Mouse (Mus musculus): Measurements from ENCODE around the gene Larp7. TPM values are rescaled to one million over a fixed set of nuclear protein-coding genes. Genes with fewer than 3 reads are reported as not detected.

The Larp7 gene
- 52.1 and 65.3 TPM in 2 replicates for polyA plus RNA-seq (2014; fragmentation: Nextera tagmentation; extraction: Ambion mirVana)

DNA sequence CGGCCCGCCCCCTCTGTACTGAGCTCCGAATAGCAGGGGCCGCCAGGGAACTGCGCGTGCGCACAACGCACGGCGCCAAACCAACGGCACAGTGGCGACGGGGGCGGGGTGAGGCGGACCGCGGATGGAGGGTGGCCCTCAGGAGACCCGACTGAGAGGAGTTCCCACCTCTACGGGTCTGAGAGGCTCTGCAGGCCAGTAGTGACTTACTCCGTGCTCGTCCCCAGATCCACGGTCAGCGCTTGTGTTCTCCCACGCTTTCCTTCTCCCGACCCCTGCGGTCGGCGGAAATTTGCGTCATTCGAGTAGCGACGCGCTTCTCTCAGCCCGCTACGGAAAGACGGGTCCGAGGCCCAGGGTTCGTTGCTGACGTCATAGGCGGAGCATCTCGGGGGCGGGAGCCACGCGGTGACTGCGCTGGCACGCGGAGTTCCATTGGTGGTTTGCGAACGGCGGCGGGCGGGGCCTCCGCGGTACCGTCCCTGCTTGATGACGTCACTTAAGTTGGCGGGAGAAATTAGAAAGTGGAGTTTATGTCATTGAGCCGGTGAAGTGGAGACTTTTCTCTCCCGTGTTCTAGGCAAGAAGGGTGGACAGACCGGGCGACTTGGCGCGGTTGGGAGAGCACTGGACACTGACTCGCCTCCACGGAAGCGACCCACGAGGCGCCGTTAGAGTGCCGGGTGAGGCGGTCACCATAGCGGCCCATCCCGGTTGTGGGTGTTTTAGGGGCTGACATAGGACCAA lies at the start of gene Larp7, which contains the start of gene Zgrf1:
TSS of gene Larp7 (minus strand) at position 377 of the 747 bp plus-strand sequence.
TSS of gene Zgrf1 (plus strand) at position 517 of the 747 bp plus-strand sequence.
- DNase-seq (ENCODE audit: low spot score): peak; percentile 98
- WGBS: under 1% methylated on average over 73 of the region's 73 CpGs
- peak; percentile 100 for ATAC-seq (replicated peaks; ENCODE audit: low FRiP score, low TSS enrichment, low read depth)
- Histone ChIP-seq H3K4me2 (ENCODE audit: low read length) (peak within 1 kb of the TSS; percentile 79), H3K27ac (ENCODE audit: low read depth) (peak within 1 kb of the TSS; percentile 94), H3K4me1 (replicated peaks; ENCODE audit: control insufficient read depth, insufficient read depth, low read length) (peaks cover 9% of the 10 kb centered on the region; the same call in 1 of the 2 replicates), H3K4me3 (ENCODE audit: low read depth, low read length) (peak within 1 kb of the TSS; percentile 88), H3K36me3 (ENCODE audit: control insufficient read depth, insufficient read depth, low read length) (peaks cover 20% of the 10 kb centered on the region; the same call in 1 of the 2 replicates), H3K9ac (ENCODE audit: low read length) (peak within 1 kb of the TSS; percentile 87), H3K9me3 (ENCODE audit: control insufficient read depth, low read length) (no peaks in the 10 kb centered on the region), H3K27me3 (replicated peaks; ENCODE audit: control insufficient read depth, insufficient read depth, low read length) (no peaks in the 10 kb centered on the region)

DNA sequence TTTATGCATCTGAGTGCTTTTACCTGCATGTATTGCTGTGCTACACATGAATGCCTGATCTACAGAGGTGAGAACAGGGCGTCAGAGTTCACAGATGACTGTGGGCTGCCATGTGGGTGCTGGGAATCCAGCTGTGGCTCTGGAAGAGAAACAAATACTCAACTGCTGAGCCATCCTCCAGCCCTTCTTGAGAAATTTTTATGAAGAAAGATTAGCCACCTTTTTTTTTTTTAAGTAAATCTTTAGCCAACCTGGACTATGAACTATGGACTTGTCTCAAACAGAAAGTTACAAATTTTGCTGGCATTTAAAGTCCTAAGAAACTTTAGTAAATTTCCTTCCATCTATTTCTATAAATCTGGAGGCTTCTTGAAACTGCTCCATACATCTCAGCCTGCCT lies 44.0 kb upstream of the Larp7 start:
- WGBS: 72% methylated on average over 1 of the region's 1 CpGs

DNA sequence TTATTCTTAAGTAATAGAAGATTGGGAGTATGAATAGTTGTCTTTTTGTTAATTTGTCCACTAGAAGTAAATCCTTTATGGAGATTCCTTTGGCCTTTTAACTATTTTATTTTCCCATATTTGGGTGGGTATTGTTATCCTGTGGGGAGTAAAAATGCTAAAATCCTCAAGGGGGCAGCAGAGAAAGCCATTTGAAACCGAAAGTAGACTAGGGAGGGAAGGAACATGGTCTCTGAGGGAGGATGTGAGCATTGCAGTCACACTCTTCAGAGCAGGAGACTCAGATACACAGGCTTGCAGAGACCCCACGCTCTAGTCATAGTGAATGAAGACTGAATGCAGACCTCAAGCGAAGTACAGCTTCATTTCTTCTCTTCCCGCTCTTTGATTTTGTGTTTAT lies 19.4 kb upstream of the Larp7 start:
- H3K27me3 ChIP-seq (replicated peaks; ENCODE audit: control insufficient read depth, insufficient read depth, low read length): no peaks in the 10 kb centered on the region
- H3K36me3 ChIP-seq (ENCODE audit: control insufficient read depth, insufficient read depth, low read length): peaks cover 56% of the 10 kb centered on the region
- no peak overlapping the region for H3K9ac ChIP-seq (ENCODE audit: low read length)
- DNase-seq (ENCODE audit: low spot score): peak; percentile 54
- no peak overlapping the region for H3K4me3 ChIP-seq (ENCODE audit: low read depth, low read length)
- no peaks in the 10 kb centered on the region for H3K4me1 ChIP-seq (replicated peaks; ENCODE audit: control insufficient read depth, insufficient read depth, low read length)
- 64% methylated on average over 4 of the region's 4 CpGs for WGBS
- no peak overlapping the region for H3K4me2 ChIP-seq (ENCODE audit: low read length)
- ATAC-seq (replicated peaks; ENCODE audit: low FRiP score, low TSS enrichment, low read depth): no peak
- no peak overlapping the region for H3K27ac ChIP-seq (ENCODE audit: low read depth)
- no peaks in the 10 kb centered on the region for H3K9me3 ChIP-seq (ENCODE audit: control insufficient read depth, low read length)

More for the DNA sequence above, 44.0 kb upstream of the Larp7 start:
- Histone ChIP-seq H3K36me3 (ENCODE audit: control insufficient read depth, insufficient read depth, low read length) (peaks cover 41% of the 10 kb centered on the region), H3K27ac (ENCODE audit: low read depth) (no peak overlapping the region), H3K4me1 (replicated peaks; ENCODE audit: control insufficient read depth, insufficient read depth, low read length) (no peaks in the 10 kb centered on the region), H3K9ac (ENCODE audit: low read length) (no peak overlapping the region), H3K4me3 (ENCODE audit: low read depth, low read length) (no peak overlapping the region), H3K9me3 (ENCODE audit: control insufficient read depth, low read length) (no peaks in the 10 kb centered on the region), H3K4me2 (ENCODE audit: low read length) (no peak overlapping the region), H3K27me3 (replicated peaks; ENCODE audit: control insufficient read depth, insufficient read depth, low read length) (no peaks in the 10 kb centered on the region)
- no peak for DNase-seq (ENCODE audit: low spot score)
- no peak for ATAC-seq (replicated peaks; ENCODE audit: low FRiP score, low TSS enrichment, low read depth)

DNA sequence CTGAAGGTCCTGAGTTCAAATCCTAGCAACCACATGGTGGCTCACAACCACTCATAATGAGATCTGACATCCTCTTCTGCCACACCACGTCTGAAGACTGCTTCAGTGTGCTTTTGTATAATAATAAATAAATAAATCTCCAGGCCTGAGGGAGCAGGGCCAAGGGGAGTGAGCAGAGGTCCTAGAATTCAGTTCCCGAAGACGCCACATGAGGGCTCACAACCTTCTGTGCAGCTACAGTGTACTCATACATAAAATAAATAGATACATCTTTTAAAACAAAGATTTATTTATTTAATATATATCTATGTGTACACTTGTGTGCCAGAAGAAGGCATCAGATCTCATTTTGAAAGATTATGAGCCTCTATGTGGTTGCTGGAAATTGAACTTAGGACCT lies 12.0 kb upstream of the Larp7 start:
- DNase-seq (ENCODE audit: low spot score): no peak
- 71% methylated on average over 3 of the region's 3 CpGs for WGBS
- ATAC-seq (replicated peaks; ENCODE audit: low FRiP score, low TSS enrichment, low read depth): no peak

DNA sequence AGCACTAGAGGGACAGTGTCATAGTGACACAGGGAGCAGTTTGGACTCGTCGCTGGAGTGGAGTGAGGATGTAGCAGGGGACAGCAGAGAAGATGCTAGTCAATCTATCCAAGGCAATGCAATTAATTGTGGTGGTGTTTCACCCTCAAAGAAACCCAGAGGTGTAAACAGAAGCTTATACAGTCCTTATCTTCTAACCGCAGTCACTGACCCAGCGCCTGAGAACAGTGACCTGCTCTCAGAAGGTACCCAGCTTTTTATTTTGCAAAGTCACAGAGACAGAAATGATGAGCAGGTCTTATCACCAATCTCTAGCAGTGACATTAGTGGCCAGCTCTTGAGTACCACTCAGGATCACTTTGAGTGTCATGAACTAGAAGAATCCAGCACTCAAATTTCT lies 9.8 kb upstream of the Larp7 start:
- DNase-seq (ENCODE audit: low spot score) (no peak), ATAC-seq (replicated peaks; ENCODE audit: low FRiP score, low TSS enrichment, low read depth) (no peak)
- no peak overlapping the region for H3K4me2 ChIP-seq (ENCODE audit: low read length)
- H3K27ac ChIP-seq (ENCODE audit: low read depth): no peak overlapping the region
- 93% methylated on average over 4 of the region's 4 CpGs for WGBS
- no peak overlapping the region for H3K9ac ChIP-seq (ENCODE audit: low read length)
- no peak overlapping the region for H3K4me3 ChIP-seq (ENCODE audit: low read depth, low read length)
- H3K27me3 ChIP-seq (replicated peaks; ENCODE audit: control insufficient read depth, insufficient read depth, low read length): no peaks in the 10 kb centered on the region
- H3K9me3 ChIP-seq (ENCODE audit: control insufficient read depth, low read length): no peaks in the 10 kb centered on the region
- H3K36me3 ChIP-seq (ENCODE audit: control insufficient read depth, insufficient read depth, low read length): peaks cover 47% of the 10 kb centered on the region
- no peaks in the 10 kb centered on the region for H3K4me1 ChIP-seq (replicated peaks; ENCODE audit: control insufficient read depth, insufficient read depth, low read length)

More for the DNA sequence above, 12.0 kb upstream of the Larp7 start:
- Histone ChIP-seq H3K4me1 (replicated peaks; ENCODE audit: control insufficient read depth, insufficient read depth, low read length) (no peaks in the 10 kb centered on the region), H3K27ac (ENCODE audit: low read depth) (no peak overlapping the region), H3K4me2 (ENCODE audit: low read length) (no peak overlapping the region), H3K9me3 (ENCODE audit: control insufficient read depth, low read length) (no peaks in the 10 kb centered on the region), H3K36me3 (ENCODE audit: control insufficient read depth, insufficient read depth, low read length) (peaks cover 57% of the 10 kb centered on the region), H3K27me3 (replicated peaks; ENCODE audit: control insufficient read depth, insufficient read depth, low read length) (no peaks in the 10 kb centered on the region), H3K4me3 (ENCODE audit: low read depth, low read length) (no peak overlapping the region), H3K9ac (ENCODE audit: low read length) (no peak overlapping the region)

DNA sequence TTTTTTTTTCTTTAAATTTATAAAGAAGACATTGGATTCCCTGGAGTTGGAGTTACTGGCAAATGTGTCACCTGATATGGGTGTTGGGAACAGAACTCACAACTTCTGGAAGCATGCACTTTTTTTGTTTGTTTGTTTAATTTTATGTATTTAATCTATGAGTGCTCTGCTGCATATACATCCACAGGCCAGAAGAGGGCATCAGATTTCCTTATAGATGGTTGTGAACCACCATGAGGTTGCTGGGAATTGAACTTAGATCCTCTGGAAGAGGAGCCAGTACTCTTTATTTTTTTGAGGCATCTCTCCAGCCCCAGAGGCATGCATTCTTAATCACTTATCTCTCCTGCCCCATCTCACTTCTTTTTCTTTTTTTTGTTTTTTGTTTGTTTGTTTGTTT lies 5.1 kb upstream of the Larp7 start:
- Histone ChIP-seq H3K27me3 (replicated peaks; ENCODE audit: control insufficient read depth, insufficient read depth, low read length) (no peaks in the 10 kb centered on the region), H3K9ac (ENCODE audit: low read length) (no peak overlapping the region), H3K4me2 (ENCODE audit: low read length) (no peak overlapping the region), H3K36me3 (ENCODE audit: control insufficient read depth, insufficient read depth, low read length) (peaks cover 48% of the 10 kb centered on the region), H3K27ac (ENCODE audit: low read depth) (no peak overlapping the region), H3K4me3 (ENCODE audit: low read depth, low read length) (no peak overlapping the region), H3K4me1 (replicated peaks; ENCODE audit: control insufficient read depth, insufficient read depth, low read length) (peaks cover 5% of the 10 kb centered on the region; the same call in 1 of the 2 replicates), H3K9me3 (ENCODE audit: control insufficient read depth, low read length) (no peaks in the 10 kb centered on the region)
- ATAC-seq (replicated peaks; ENCODE audit: low FRiP score, low TSS enrichment, low read depth) (no peak), DNase-seq (ENCODE audit: low spot score) (no peak)

DNA sequence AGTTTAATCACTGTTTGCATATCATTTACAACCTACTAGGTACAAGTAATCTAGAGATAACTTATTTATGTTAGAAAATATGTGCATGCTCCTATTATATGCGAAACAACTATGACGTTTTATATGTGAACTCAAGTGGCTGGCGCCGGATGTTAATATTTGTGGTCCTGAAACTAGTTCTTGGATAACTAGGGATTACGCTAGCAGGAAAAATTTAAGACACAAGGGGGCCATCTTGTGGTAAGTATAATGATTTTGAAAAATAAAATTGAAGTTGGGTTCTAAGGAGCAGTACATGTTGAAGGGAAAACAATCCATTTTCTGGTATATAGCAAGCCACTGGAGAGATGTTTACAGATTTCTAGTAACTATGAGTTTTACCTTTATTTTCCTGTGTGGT lies 1.6 kb upstream of the Larp7 start:
- no peak for DNase-seq (ENCODE audit: low spot score)
- Histone ChIP-seq H3K4me3 (ENCODE audit: low read depth, low read length) (peak overlapping the region; percentile 88; the same call in 1 of the 2 replicates), H3K27ac (ENCODE audit: low read depth) (no peak overlapping the region), H3K9ac (ENCODE audit: low read length) (no peak overlapping the region), H3K4me1 (replicated peaks; ENCODE audit: control insufficient read depth, insufficient read depth, low read length) (peaks cover 9% of the 10 kb centered on the region; the same call in 1 of the 2 replicates), H3K9me3 (ENCODE audit: control insufficient read depth, low read length) (no peaks in the 10 kb centered on the region), H3K36me3 (ENCODE audit: control insufficient read depth, insufficient read depth, low read length) (peaks cover 22% of the 10 kb centered on the region), H3K27me3 (replicated peaks; ENCODE audit: control insufficient read depth, insufficient read depth, low read length) (no peaks in the 10 kb centered on the region), H3K4me2 (ENCODE audit: low read length) (peak overlapping the region; percentile 79)
- 44% methylated on average over 5 of the region's 5 CpGs for WGBS
- ATAC-seq (replicated peaks; ENCODE audit: low FRiP score, low TSS enrichment, low read depth): no peak

DNA sequence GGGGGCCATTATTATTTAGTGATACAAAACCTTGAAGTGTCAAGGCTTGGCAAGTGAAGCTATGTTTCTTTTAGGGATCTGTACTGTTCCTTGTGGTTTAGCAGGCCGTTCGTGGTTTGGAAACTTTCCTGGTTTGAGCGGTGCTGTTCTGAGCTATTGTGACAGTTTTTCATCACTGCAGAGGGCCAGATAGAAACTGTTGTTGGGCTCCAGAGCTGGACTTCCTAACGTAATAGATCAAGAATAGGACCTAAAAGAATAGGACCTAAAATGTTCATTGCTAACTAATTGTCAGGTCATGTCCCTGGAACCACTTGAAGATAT lies 533 bp upstream of the Larp7 start:
- Histone ChIP-seq H3K27ac (ENCODE audit: low read depth) (peak overlapping the region; percentile 67), H3K4me2 (ENCODE audit: low read length) (peak overlapping the region; percentile 79), H3K4me3 (ENCODE audit: low read depth, low read length) (peak overlapping the region; percentile 88), H3K4me1 (replicated peaks; ENCODE audit: control insufficient read depth, insufficient read depth, low read length) (peaks cover 9% of the 10 kb centered on the region; the same call in 1 of the 2 replicates), H3K9me3 (ENCODE audit: control insufficient read depth, low read length) (no peaks in the 10 kb centered on the region), H3K36me3 (ENCODE audit: control insufficient read depth, insufficient read depth, low read length) (peaks cover 20% of the 10 kb centered on the region; the same call in 1 of the 2 replicates), H3K27me3 (replicated peaks; ENCODE audit: control insufficient read depth, insufficient read depth, low read length) (no peaks in the 10 kb centered on the region), H3K9ac (ENCODE audit: low read length) (peak overlapping the region; percentile 87)
- 2% methylated on average over 4 of the region's 4 CpGs for WGBS
- DNase-seq (ENCODE audit: low spot score): no peak
- no peak; the same call in 1 of the 2 replicates for ATAC-seq (replicated peaks; ENCODE audit: low FRiP score, low TSS enrichment, low read depth)
